8 mouse cellular contexts compared by ENCODE assay signal in the genomic region with DNA sequence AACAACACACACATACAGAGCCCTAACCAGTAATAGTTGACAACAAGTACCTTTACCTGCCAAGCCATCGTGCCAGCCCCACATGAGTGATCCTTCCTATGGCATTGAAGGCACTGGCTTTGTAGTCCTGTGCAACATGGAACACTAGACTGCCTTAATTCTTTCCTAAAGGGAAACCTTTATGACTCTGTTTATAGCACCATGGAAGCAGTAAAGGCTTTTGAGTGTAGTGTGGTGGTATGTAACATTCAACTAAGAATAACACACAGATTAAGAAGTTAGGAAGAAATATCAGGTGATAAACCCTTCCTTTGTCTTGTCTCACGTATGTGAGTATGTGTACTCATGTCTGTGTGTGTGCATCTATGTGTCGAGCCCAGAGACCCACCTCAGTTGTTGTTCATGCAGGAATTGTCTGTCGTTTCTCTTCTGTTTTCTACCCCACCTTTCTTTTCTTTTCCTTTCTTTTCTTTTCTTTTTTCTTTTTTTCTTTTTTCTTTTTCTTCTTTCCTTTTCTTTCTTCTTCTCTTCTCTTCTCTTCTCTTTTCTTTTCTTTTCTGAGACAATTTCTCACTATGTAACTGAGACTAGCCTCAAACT. TPM values are rescaled to one million over a fixed set of nuclear protein-coding genes. Genes with fewer than 3 reads are reported as not detected.
DNase-seq lines count a peak whose midpoint lies in the region; ATAC-seq and TF ChIP-seq lines count a peak whose summit lies in the region.

A gene (minus strand): TSS at position 113 of the 600 bp plus-strand sequence.

- intact Hi-C loops in left cerebral cortex, adult 2 months (cut with DNase I): no loop called here
- intact Hi-C loops in left cerebral cortex, postnatal 10 days (cut with DNase I): no loop called here

- H3K36me3 ChIP-seq in embryonic facial prominence, embryonic 10.5 days (replicated peaks): no peaks in the 10 kb centered on the region
- H3K36me3 ChIP-seq in heart, embryonic 12.5 days: peaks cover 9% of the 10 kb centered on the region

- DNase-seq in left cerebral cortex, adult 2 months (ENCODE audit: extremely low spot score in 1 of 2, low spot score in 2 of 2): no peak
- no peak for DNase-seq in left cerebral cortex, adult 9 months (ENCODE audit: low spot score in 2 of 2)
- no peak for DNase-seq in embryonic facial prominence, embryonic 10.5 days (ENCODE audit: low spot score)
- no peak for DNase-seq in left cerebral cortex, postnatal 10 days (ENCODE audit: extremely low spot score in 1 of 2, low spot score in 2 of 2)
- no peak for DNase-seq in cerebellum, postnatal 25 days
- no peak for DNase-seq in spleen, adult 18-20 months

- H3K4me2 ChIP-seq in heart, embryonic 12.5 days: no peak within 1 kb of the TSS

- H3K27me3 ChIP-seq in embryonic facial prominence, embryonic 10.5 days (replicated peaks; ENCODE audit: low read depth, poor library complexity, severe bottlenecking): no peaks in the 10 kb centered on the region
- no peaks in the 10 kb centered on the region for H3K27me3 ChIP-seq in heart, embryonic 12.5 days (replicated peaks)

- H3K9me3 ChIP-seq in embryonic facial prominence, embryonic 10.5 days: no peaks in the 10 kb centered on the region
- H3K9me3 ChIP-seq in heart, embryonic 12.5 days (replicated peaks): no peaks in the 10 kb centered on the region

- H3K4me1 ChIP-seq in embryonic facial prominence, embryonic 10.5 days: peaks cover 17% of the 10 kb centered on the region
- peaks cover 24% of the 10 kb centered on the region for H3K4me1 ChIP-seq in heart, embryonic 12.5 days (replicated peaks)

- 74% methylated on average over 4 of the region's 4 CpGs for WGBS in embryonic facial prominence, embryonic 10.5 days
- 68% methylated on average over 4 of the region's 4 CpGs for WGBS in heart, embryonic 12.5 days

- TF ChIP-seq CTCF in left cerebral cortex, adult 2 months (IDR thresholded peaks at IDR 0.05): no peak

- H3K9ac ChIP-seq in heart, embryonic 12.5 days: no peak within 1 kb of the TSS

- ATAC-seq in heart, embryonic 12.5 days (ENCODE audit: insufficient number of reproducible peaks, low FRiP score): no peak
- ATAC-seq in monocyte, adult 5-6 weeks (replicated peaks; ENCODE audit: insufficient number of reproducible peaks, low FRiP score, low TSS enrichment, poor library complexity, severe bottlenecking): no peak

- H3K4me3 ChIP-seq in left cerebral cortex, adult 2 months: no peak within 1 kb of the TSS
- no peak within 1 kb of the TSS for H3K4me3 ChIP-seq in embryonic facial prominence, embryonic 10.5 days
- H3K4me3 ChIP-seq in heart, embryonic 12.5 days: no peak within 1 kb of the TSS

- H3K27ac ChIP-seq in left cerebral cortex, adult 2 months: no peak within 1 kb of the TSS
- H3K27ac ChIP-seq in embryonic facial prominence, embryonic 10.5 days (replicated peaks): no peak within 1 kb of the TSS
- H3K27ac ChIP-seq in heart, embryonic 12.5 days (ENCODE audit: poor library complexity, severe bottlenecking): no peak within 1 kb of the TSS

RNA-seq across cellular contexts. Expression of the gene that starts here (rescaled TPM):
- 10 to 100 TPM; 75.7 to 75.9 TPM for total RNA-seq in left cerebral cortex, adult 2 months (2021)
- 106 and 111 TPM in 2 replicates for polyA plus RNA-seq in embryonic facial prominence, embryonic 10.5 days (2016; fragmentation: Nextera tagmentation; extraction: Ambion mirVana)
- polyA plus RNA-seq in heart, embryonic 12.5 days (2016; fragmentation: Nextera tagmentation; extraction: Ambion mirVana): 90.0 and 92.9 TPM in 2 replicates
- total RNA-seq in left cerebral cortex, postnatal 10 days (2021): 10 to 100 TPM; 66.0 to 68.3 TPM
- total RNA-seq in monocyte, adult 5-6 weeks (2017): 51.8 to 77.7 TPM (median 56.1 TPM) in 3 replicates
